Mouse (Mus musculus): ENCODE data around the gene Stard3.
A peak's percentile ranks its signal among the peaks of the same experiment; 100 is the strongest.

Stard3 gene

GRCm38 (mm10) chr11:98347385-98348082 is 10.6 kb upstream of the Stard3 start:
- no peak for DNase-seq (ENCODE audit: low spot score in 2 of 2)

- DNase-seq (ENCODE audit: low spot score in 2 of 2), result peak; percentile 70 to 81
Measured at GRCm38 (mm10) chr11:98348083-98348961, 9.8 kb upstream of the Stard3 start, which contains the start of gene Ppp1r1b. TSS of gene Ppp1r1b (plus strand) at chr11:98348404.

GRCm38 (mm10) chr11:98349308-98349707 is 8.9 kb upstream of the Stard3 start:
- DNase-seq (ENCODE audit: low spot score in 2 of 2), result no peak

- DNase-seq (ENCODE audit: low spot score in 2 of 2), result no peak
Measured at GRCm38 (mm10) chr11:98352272-98352990, 5.7 kb upstream of the Stard3 start.

GRCm38 (mm10) chr11:98353651-98354211 is 4.4 kb upstream of the Stard3 start:
- peak in 1 of 2 experiments; percentile 16 for DNase-seq (ENCODE audit: low spot score in 2 of 2)

- no peak for DNase-seq (ENCODE audit: low spot score in 2 of 2)
Measured at GRCm38 (mm10) chr11:98354445-98354844, 3.7 kb upstream of the Stard3 start.

GRCm38 (mm10) chr11:98355732-98356299 is 2.4 kb upstream of the Stard3 start:
- DNase-seq (ENCODE audit: low spot score in 2 of 2), result no peak

GRCm38 (mm10) chr11:98356625-98357394 is 1.4 kb upstream of the Stard3 start:
- DNase-seq (ENCODE audit: low spot score in 2 of 2), result no peak

GRCm38 (mm10) chr11:98357396-98358160 is 590 bp upstream of the Stard3 start:
- no peak for DNase-seq (ENCODE audit: low spot score in 2 of 2)

GRCm38 (mm10) chr11:98360866-98361521 is 2.8 kb downstream of the Stard3 start:
- DNase-seq (ENCODE audit: low spot score in 2 of 2), result no peak

GRCm38 (mm10) chr11:98363817-98364216 is 5.6 kb downstream of the Stard3 start:
- DNase-seq (ENCODE audit: low spot score in 2 of 2), result no peak

GRCm38 (mm10) chr11:98364410-98364809 is 6.2 kb downstream of the Stard3 start:
- DNase-seq (ENCODE audit: low spot score in 2 of 2), result no peak

- DNase-seq (ENCODE audit: low spot score in 2 of 2), result no peak
Measured at GRCm38 (mm10) chr11:98366290-98366689, 8.1 kb downstream of the Stard3 start.

GRCm38 (mm10) chr11:98367171-98367862 is 9.1 kb downstream of the Stard3 start:
- peak in 1 of 2 experiments; percentile 61 for DNase-seq (ENCODE audit: low spot score in 2 of 2)

GRCm38 (mm10) chr11:98367863-98368186 is 9.7 kb downstream of the Stard3 start:
- DNase-seq (ENCODE audit: low spot score in 2 of 2), result no peak

- no peak for DNase-seq (ENCODE audit: low spot score in 2 of 2)
Measured at GRCm38 (mm10) chr11:98369337-98369736, 11.2 kb downstream of the Stard3 start.

GRCm38 (mm10) chr11:98370588-98370987 is 12.4 kb downstream of the Stard3 start:
- no peak for DNase-seq (ENCODE audit: low spot score in 2 of 2)

GRCm38 (mm10) chr11:98371556-98372240 is 13.5 kb downstream of the Stard3 start:
- DNase-seq (ENCODE audit: low spot score in 2 of 2), result no peak

Measured in frontal cortex, postnatal 10 days (tissue).